Mouse (Mus musculus) yolk sac, embryonic 10.5 days (tissue): Measurements from ENCODE around the gene Fam47c.

Experiments used
- DNase-seq: peaks from one replicate; pipeline ENCODE4 v3.0.0-alpha.2; 2017; ENCODE audit warnings: low spot score

Gene Fam47c

DNA sequence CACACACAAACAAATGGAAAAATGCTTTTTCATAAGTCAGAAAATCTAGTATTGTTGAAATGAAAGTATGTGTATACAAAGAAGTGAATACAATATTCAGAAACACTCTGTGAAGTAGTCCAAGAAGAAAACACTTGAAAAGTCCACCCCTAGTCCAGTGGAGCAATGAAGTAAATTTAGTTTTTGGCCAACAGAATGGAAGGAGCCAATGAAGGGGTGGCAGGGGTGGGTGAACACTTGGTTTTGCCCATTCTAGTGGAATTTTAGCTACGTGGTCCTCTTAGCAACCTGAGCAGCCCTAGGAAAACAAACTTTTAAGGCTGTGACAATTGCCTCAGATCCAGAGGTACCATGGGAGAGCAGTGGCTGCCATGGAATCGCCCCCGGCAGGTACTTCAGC is at the start of gene Fam47c:
Gene Fam47c (plus strand): TSS at position 301 of the 400 bp plus-strand sequence.
- no peak for DNase-seq

DNA sequence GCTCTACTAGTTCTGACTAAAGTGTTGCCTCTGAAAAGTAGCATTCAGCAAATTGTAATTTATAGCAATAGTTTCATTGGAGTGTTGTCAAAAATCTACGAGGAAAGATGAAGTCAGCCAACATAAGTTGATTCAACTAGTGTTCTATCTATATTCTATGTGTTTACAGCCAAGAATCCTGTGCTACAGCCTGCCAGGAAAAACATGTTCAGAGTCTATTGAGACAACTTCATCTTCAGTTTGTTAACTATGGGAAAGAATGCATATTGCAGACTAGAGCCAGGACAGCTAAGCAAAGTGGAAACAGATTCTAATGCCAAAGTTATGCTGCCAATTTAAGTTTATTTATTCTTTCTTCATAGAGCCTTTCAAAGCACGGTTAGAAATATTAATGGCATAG is 31.8 kb downstream of the Fam47c start:
- DNase-seq = no peak

DNA sequence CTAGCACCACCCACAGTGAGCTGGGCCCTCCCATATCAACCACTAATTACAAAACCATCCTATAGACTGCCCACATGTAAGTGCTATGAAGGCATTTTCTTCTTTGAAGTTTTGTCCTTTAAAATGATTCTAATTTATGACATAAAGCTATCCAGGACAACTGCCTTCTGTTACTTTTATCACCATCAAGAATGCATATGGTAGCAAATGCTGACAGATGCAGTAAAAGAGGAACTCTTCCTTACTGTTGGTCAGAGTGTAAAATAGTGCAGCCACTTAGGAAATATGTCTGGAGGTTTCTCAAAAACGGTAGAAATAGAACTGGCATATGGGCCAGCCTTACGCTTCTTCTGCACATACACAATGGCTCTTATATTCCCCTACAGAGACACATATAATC is 39.5 kb downstream of the Fam47c start:
- no peak for DNase-seq
